Mouse (Mus musculus): ENCODE results near the gene St5.

St5 gene

DNA sequence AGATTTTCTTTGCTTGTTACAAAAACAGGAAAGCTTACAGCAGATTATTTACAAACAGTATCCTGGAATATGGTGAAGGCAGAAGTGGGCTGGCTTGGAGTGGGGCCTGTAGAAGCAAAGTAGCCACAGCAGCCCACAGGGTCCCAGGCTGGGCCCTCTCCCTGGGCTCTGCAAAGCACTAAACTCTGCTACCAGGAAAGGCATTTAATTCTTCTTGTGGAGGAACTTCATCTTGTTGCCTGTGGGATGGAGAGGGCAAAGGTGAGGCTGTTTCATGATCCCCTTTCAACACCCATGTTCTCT is 179.0 kb downstream of the St5 start:
- no peak for DNase-seq

DNA sequence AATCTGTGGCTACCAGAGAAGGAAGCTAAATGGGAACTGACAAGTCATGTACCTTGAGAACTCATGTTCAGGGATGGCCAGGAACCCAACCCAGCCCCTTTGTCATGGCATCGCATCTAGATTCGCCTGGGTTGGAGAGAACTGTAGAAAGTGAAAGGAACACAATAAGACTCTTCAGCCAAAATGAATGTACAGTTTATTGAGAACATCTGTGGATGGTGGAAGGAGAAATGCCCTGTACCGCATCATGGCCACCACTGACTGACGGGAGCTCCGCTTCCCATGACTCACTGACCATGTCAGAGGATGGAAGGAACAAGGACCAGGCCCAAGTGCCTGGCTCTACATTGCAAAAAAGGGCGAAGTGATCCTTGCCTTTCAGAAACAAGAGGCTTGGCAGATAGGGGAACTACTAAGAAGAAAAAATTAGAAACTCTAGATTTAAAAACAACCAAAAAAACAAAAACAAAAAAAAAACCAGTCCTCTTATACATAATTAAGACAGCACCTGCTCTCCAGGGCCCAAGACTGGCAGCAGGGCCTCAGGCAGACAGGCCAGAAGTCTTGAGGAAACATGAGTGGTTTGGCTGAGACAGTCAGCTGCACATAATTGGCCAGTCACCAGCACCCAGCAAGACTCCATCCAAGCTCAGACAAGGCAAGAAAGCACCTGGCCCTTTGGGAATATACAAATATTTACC is 179.5 kb downstream of the St5 start:
- no peak for DNase-seq

- no peak for DNase-seq
Measured at GRCm38 (mm10) chr7:109523304-109523703, 180.1 kb downstream of the St5 start.

- DNase-seq = no peak
Measured at GRCm38 (mm10) chr7:109522084-109522483, 181.3 kb downstream of the St5 start.

GRCm38 (mm10) chr7:109519936-109520335 is 183.5 kb downstream of the St5 start:
- no peak for DNase-seq

DNA sequence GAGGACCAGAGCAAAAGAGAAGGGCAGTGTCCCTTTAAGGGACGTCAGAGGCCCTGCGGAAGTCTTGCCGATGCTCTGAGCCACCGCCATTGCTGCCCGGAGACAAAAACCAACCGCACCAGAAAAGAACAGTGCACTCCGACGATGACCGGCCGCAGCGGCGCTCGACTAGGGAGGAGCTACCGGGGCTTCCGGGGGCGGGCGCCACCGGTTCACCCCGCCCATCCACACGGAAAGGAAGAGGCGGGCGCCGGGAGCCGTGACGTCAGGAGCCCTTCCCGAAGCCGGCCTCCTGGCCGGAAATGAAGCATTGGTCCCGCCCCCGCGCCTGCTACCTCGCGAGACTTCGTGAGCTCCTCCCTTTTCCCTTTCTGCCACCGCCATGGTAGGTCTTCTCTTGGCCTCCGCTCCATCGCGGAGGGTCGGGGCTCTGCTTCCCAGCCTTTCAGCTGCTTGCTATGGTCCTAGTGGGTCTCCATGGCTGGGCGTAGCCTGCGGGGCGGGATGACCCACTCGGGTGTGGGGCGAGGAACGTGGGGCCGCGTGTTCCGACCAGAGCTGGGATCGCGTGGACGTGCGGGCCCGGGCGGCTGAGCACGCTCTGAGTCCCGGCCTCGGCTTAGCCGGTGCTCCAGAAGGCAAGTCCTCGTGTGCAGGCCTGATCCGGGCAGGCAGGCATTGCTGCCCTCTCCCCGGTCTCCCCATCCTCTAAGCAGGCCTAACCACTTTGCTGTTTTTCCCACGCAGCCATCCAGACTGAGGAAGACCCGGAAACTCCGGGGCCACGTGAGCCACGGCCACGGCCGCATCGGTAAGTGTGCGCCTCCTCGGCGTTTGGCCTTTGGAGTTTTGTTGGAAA is 184.3 kb downstream of the St5 start, which contains the start of gene Rpl27a:
TSS of gene Rpl27a (plus strand) at position 310 of the 859 bp plus-strand sequence.
- DNase-seq = peak; percentile 98

- DNase-seq = no peak
Measured at GRCm38 (mm10) chr7:109518036-109518681, 185.2 kb downstream of the St5 start.

DNA sequence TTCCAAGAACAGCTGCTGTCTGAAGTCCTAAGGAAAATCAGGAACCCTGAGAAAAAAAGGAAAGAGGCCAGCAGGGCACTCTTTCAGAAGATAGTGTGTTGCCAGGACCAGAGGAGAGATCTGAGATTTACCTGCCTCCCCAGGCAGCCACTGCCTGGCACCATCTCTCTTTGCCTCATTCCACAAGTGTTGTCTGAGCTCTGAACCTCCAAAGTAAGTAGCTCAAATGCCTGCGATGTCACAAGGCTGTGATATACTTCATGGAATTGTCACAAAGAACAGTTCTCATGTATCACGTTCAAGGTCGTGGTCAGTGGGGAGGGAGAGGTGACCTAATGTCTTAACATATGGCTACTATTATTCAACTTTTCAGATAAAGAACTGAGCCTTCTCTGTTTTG is 186.9 kb downstream of the St5 start:
- no peak for DNase-seq

DNA sequence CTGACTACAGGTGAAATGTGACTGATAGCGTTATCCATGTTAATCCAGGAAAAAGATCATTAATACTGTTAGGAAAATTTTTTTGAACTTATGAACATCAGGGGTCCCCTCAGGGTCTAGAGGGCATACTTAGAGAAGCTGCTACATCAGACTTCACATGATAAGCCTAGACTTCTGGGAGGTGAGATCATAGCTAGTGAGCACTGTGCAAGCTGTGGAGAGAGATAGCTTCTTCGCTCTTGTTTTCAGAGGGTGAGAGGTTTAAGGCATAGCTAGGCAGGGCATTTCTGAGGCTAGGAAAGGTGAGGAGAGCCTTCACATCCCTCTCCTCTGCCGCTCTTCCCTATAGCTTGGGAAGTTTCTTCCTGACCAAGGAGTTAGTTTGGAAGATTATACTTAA is 191.6 kb downstream of the St5 start:
- no peak for DNase-seq

GRCm38 (mm10) chr7:109510799-109511198 is 192.6 kb downstream of the St5 start:
- peak; percentile 27 for DNase-seq

GRCm38 (mm10) chr7:109508034-109508433 is 195.4 kb downstream of the St5 start, which contains the start of gene Trim66:
TSS of gene Trim66 (minus strand) at chr7:109508134.
- DNase-seq = no peak

DNA sequence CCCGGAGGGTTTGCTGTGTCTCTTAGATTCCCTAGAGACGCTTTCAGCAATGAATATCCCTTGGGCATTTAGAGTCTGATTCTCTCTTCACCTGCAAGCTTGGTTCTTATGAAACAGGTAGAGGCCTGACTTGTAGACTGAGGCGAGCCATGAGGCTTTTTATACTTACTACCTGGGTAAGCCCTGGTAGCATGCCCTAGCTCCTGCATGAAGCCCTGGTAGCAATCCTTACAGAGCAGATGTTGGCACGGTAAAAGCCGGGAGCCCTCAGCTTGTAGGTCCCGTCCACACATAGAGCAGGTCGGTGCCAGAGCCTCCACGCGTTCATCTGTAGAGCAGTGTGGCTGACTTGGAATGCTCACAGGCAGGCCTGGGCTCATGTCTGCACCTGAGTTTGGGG is 195.8 kb downstream of the St5 start:
- DNase-seq = no peak

GRCm38 (mm10) chr7:109507119-109507518 is 196.3 kb downstream of the St5 start:
- no peak for DNase-seq

GRCm38 (mm10) chr7:109497507-109497906 is 205.9 kb downstream of the St5 start:
- DNase-seq = no peak

DNA sequence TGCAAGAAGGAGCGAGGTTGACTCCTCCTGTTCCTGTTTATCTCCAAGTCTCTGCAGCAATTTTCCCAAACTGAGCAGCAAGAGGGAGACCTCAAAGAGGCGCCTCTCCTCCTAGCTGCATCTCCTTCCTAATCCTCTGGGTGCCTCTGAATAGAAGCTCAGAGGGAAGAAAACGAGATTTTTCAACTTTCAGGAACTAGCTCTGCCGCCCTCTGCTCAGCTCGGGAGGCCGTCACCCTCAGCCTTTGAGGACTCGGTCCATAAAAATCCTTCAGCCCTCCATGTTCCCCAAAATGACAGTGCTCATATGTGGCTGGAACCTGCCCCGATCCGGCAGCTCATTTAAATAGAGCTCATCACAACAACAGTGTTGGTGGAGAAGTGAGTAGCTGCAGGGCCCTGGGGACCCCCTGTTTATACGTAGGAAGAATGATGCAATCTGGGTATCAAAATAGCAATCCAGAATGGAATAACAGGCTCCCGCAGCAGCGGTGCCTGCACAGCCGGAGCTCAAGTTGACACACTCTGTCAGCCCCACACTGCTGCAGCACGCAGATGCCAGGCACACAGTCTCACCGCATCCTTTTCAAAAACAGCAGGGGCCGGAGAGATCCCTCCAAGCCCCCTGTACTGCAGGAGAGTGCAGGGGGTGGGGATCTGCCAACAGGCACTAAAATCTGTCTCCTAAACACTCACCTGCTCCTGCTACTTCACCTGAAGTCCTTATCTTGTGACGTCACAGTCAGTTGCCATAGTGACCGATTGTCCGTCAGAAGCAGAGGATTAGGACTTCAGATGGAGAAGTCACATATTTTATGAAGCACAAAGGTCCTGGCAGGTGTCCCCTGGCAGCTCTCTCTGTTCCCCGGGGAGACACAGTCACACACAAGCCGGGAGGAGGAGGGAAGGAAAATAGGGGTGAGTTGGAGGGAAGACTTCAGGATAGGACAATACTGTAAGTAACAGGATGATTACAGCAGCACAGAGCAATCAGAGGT is 209.8 kb downstream of the St5 start:
- DNase-seq = no peak

GRCm38 (mm10) chr7:109492616-109493318 is 210.6 kb downstream of the St5 start:
- no peak for DNase-seq

DNA sequence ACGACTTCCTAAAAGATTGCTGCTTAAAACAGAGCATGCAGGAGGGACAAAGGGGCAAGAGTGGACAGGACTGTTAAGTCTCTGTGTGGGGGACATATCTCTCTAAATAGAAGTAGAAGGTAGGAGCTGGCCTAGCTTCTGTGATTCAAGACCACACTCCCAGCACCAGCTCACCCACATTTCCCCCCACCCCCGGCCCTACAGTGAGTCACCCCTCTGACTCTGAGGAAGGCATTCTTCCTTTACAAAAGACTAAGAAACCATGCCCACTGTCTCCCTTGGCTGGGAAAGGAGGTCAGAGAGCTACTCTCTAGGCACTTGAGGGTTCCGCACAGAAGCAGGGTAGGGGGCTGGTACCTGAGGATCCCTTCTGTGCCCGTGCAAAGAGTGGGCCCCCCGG is 219.2 kb downstream of the St5 start:
- DNase-seq = no peak

GRCm38 (mm10) chr7:109480765-109481197 is 222.6 kb downstream of the St5 start:
- no peak for DNase-seq

DNA sequence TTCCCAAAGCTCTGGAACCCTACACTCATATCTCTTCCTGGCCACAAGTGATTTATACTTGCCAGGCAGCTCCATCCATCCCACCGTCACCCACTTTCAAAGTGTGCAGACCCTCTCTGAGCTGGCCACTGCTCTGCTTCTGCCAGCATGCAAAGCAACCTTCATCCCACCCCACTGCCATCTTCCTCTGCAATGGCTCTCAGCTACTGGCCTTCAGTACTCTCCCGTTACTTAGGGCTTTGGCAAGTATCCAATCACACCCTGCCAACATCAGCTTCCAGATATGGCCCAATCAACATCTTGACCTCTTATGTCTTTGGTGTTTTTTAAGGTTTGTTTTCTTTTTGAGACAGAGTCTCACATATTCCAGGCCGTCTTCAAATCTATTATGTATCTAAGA is 225.5 kb downstream of the St5 start:
- DNase-seq = no peak
